Mouse (Mus musculus) limb, embryonic 10.5 days (tissue): Measurements from ENCODE around the gene Syngap1. TPM values are rescaled to one million over a fixed set of nuclear protein-coding genes. Genes with fewer than 3 reads are reported as not detected.

Experiments used
- DNase-seq: peaks from one replicate; pipeline ENCODE4 v3.0.0-alpha.2; 2017; ENCODE audit warnings: low spot score
- H3K27ac ChIP-seq: fragments of 300-500 bp; sonication (generic); 2 replicates; pipeline ENCODE4 v1.5.1; 2016; ENCODE audit warnings: mild to moderate bottlenecking
- H3K27me3 ChIP-seq: fragments of 300-500 bp; sonication (generic); 2 replicates; pipeline ENCODE4 v1.6.1; 2016; ENCODE audit warnings: low read depth, mild to moderate bottlenecking; ENCODE audit not compliant: poor library complexity, severe bottlenecking
- H3K36me3 ChIP-seq: fragments of 300-500 bp; sonication (generic); 2 replicates; pipeline ENCODE4 v1.6.1; 2016; ENCODE audit warnings: mild to moderate bottlenecking, moderate library complexity
- H3K4me1 ChIP-seq: fragments of 300-500 bp; sonication (generic); 2 replicates; pipeline ENCODE4 v1.6.1; 2016
- H3K4me3 ChIP-seq: fragments of 300-500 bp; sonication (generic); 2 replicates; pipeline ENCODE4 v1.5.1; 2016; ENCODE audit warnings: mild to moderate bottlenecking, moderate library complexity
- H3K9me3 ChIP-seq: fragments of 300-500 bp; sonication (generic); replicated peaks from 2 replicates; pipeline ENCODE4 v1.6.1; 2016; ENCODE audit warnings: mild to moderate bottlenecking
- WGBS: fragments of 180-500 bp; shearing (Covaris S2); methylation state at CpG from one replicate; pipeline ENCODE4 v1.1.7; 2016; 5-methylcytosine and 5-hydroxymethylcytosine counted together
- polyA plus RNA-seq: library from polyadenylated mRNA; unstranded; fragments of >200 nt; fragmentation: Nextera tagmentation; extraction: Ambion mirVana; gene quantifications from 2 replicates; pipeline ENCODE4 v1.2.1, GENCODE M21; 2016

The Syngap1 gene
- polyA plus RNA-seq, 1 experiment from 2014 or later: 2.8 TPM

DNA sequence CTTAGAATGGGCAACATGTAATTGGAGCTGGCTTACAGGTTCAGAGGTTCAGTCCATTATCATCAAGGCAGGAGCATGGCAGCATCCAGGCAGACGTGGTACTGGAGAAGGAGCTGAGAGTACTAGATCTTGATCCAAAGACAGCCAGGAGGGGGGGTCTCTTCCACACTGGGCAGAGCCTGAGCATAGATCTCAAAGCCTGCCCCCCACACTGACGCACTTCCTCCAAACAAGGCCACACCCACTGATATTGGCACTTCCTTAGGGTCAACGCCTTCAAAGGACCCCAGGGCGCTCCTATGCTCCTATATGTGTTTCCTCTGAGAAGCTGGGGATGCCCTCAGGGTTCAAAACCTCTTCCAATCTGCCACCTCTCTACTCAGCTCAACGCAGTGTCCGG lies 54.0 kb downstream of the Syngap1 start:
- H3K27ac ChIP-seq: no peak overlapping the region
- WGBS: 86% methylated on average over 6 of the region's 6 CpGs
- H3K36me3 ChIP-seq: no peaks in the 10 kb centered on the region
- no peak overlapping the region for H3K4me3 ChIP-seq
- no peaks in the 10 kb centered on the region for H3K27me3 ChIP-seq
- H3K4me1 ChIP-seq: peaks cover 10% of the 10 kb centered on the region
- no peak for DNase-seq
- no peaks in the 10 kb centered on the region for H3K9me3 ChIP-seq

GRCm38 (mm10) chr17:26995562-26995961 lies 54.5 kb downstream of the Syngap1 start:
- DNase-seq: no peak
- no peaks in the 10 kb centered on the region for H3K9me3 ChIP-seq
- H3K27ac ChIP-seq: no peak overlapping the region
- no peaks in the 10 kb centered on the region for H3K36me3 ChIP-seq
- WGBS: 80% methylated on average over 8 of the region's 8 CpGs
- H3K27me3 ChIP-seq: no peaks in the 10 kb centered on the region
- H3K4me1 ChIP-seq: peaks cover 10% of the 10 kb centered on the region
- H3K4me3 ChIP-seq: no peak overlapping the region

GRCm38 (mm10) chr17:26997661-26998060 lies 56.6 kb downstream of the Syngap1 start:
- WGBS: 84% methylated on average over 4 of the region's 4 CpGs
- DNase-seq: no peak
- H3K27ac ChIP-seq: no peak overlapping the region

DNA sequence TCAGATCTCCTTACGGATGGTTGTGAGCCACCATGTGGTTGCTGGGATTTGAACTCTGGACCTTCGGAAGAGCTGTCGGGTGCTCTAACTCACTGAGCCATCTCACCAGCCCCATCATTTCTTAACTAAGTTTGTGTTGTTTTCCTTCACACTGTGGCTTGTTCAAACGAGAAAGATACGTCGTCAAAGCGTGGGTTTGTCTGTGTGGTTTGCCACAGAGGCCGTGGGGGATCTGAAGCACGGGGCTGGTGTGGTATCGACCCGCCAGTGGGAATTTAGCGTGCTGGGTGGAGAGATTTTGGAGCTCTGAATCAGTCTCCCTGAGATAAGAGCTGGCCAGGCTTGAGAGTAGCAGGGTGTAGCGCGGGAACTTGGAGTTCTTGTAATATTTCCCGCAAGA lies 57.2 kb downstream of the Syngap1 start:
- 91% methylated on average over 15 of the region's 15 CpGs for WGBS
- Histone ChIP-seq H3K27me3 (no peaks in the 10 kb centered on the region), H3K4me1 (peaks cover 10% of the 10 kb centered on the region), H3K4me3 (no peak overlapping the region), H3K36me3 (no peaks in the 10 kb centered on the region), H3K9me3 (no peaks in the 10 kb centered on the region), H3K27ac (no peak overlapping the region)
- no peak for DNase-seq

More at GRCm38 (mm10) chr17:26997661-26998060, 56.6 kb downstream of the Syngap1 start:
- Histone ChIP-seq H3K9me3 (no peaks in the 10 kb centered on the region), H3K4me3 (no peak overlapping the region), H3K36me3 (no peaks in the 10 kb centered on the region), H3K4me1 (peaks cover 10% of the 10 kb centered on the region), H3K27me3 (no peaks in the 10 kb centered on the region)

DNA sequence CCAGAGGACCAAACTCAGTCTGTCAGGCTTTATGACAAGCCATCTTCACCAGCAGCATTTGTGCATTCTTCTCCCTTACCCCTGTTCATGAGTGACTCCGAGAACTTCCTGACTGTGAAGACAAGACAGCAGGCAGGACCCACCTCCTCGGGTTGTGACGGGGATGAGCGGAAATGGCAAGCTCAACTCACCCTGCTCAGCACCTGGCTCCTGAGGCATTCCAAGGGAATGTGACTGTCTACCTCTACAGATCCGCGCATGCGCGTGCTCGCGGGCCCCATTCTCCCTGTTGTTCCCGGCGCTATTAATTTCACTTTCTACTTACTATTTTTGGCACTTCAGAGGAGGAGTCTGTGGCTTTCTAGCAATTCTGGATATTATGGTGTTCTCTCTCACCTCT lies 58.9 kb downstream of the Syngap1 start:
- Histone ChIP-seq H3K36me3 (no peaks in the 10 kb centered on the region), H3K9me3 (no peaks in the 10 kb centered on the region), H3K4me3 (no peak overlapping the region), H3K27me3 (peaks cover 7% of the 10 kb centered on the region), H3K27ac (no peak overlapping the region), H3K4me1 (peaks cover 14% of the 10 kb centered on the region)
- 77% methylated on average over 12 of the region's 12 CpGs for WGBS
- DNase-seq: no peak

DNA sequence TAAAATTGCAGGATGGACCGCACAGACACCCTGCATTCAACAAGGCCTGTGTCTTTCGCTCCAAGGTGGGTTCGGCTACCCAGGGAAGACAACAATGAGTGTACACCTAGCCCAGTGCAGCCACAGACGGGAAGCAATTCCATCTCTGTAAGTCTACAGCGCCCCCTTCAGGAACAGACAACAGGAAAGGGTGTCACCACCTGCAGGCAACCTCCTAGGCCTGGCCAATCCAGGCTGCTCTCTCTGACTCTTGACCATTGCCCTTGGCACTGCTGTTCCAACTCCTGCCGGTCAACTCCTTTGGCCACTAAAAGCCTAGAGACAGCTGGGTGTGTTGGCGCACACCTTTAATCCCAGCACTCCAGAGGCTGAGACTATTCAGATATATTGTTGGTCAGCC lies 60.1 kb downstream of the Syngap1 start:
- peaks cover 13% of the 10 kb centered on the region for H3K27me3 ChIP-seq
- H3K4me1 ChIP-seq: peaks cover 14% of the 10 kb centered on the region
- H3K9me3 ChIP-seq: no peaks in the 10 kb centered on the region
- 76% methylated on average over 7 of the region's 7 CpGs for WGBS
- no peak overlapping the region for H3K4me3 ChIP-seq
- no peak overlapping the region for H3K27ac ChIP-seq
- no peaks in the 10 kb centered on the region for H3K36me3 ChIP-seq
- no peak for DNase-seq

GRCm38 (mm10) chr17:27001889-27002288 lies 60.8 kb downstream of the Syngap1 start:
- WGBS: 47% methylated on average over 6 of the region's 6 CpGs

GRCm38 (mm10) chr17:27004431-27004830 lies 63.4 kb downstream of the Syngap1 start:
- Histone ChIP-seq H3K27ac (no peak overlapping the region), H3K4me1 (peaks cover 10% of the 10 kb centered on the region), H3K4me3 (no peak overlapping the region), H3K27me3 (peaks cover 13% of the 10 kb centered on the region), H3K36me3 (no peaks in the 10 kb centered on the region), H3K9me3 (no peaks in the 10 kb centered on the region)
- 26% methylated on average over 9 of the region's 9 CpGs for WGBS
- peak; percentile 82 for DNase-seq

More at GRCm38 (mm10) chr17:27001889-27002288, 60.8 kb downstream of the Syngap1 start:
- Histone ChIP-seq H3K4me3 (no peak overlapping the region), H3K27me3 (peaks cover 13% of the 10 kb centered on the region), H3K4me1 (peaks cover 10% of the 10 kb centered on the region), H3K36me3 (no peaks in the 10 kb centered on the region), H3K27ac (no peak overlapping the region), H3K9me3 (no peaks in the 10 kb centered on the region)
- DNase-seq: peak; percentile 48

GRCm38 (mm10) chr17:27004903-27005485 lies 63.9 kb downstream of the Syngap1 start:
- H3K9me3 ChIP-seq: no peaks in the 10 kb centered on the region
- DNase-seq: peak; percentile 31
- H3K36me3 ChIP-seq: no peaks in the 10 kb centered on the region
- H3K4me1 ChIP-seq: peaks cover 14% of the 10 kb centered on the region
- H3K4me3 ChIP-seq: no peak overlapping the region
- H3K27ac ChIP-seq: no peak overlapping the region
- H3K27me3 ChIP-seq: peaks cover 13% of the 10 kb centered on the region
- 29% methylated on average over 19 of the region's 19 CpGs for WGBS

- Histone ChIP-seq H3K4me1 (peaks cover 15% of the 10 kb centered on the region), H3K27me3 (peaks cover 13% of the 10 kb centered on the region), H3K36me3 (no peaks in the 10 kb centered on the region), H3K9me3 (no peaks in the 10 kb centered on the region), H3K4me3 (no peak overlapping the region), H3K27ac (no peak overlapping the region)
- WGBS: 64% methylated on average over 11 of the region's 11 CpGs
- peak; percentile 27 for DNase-seq
These were observed 64.6 kb downstream of the Syngap1 start for GRCm38 (mm10) chr17:27005644-27006043.

DNA sequence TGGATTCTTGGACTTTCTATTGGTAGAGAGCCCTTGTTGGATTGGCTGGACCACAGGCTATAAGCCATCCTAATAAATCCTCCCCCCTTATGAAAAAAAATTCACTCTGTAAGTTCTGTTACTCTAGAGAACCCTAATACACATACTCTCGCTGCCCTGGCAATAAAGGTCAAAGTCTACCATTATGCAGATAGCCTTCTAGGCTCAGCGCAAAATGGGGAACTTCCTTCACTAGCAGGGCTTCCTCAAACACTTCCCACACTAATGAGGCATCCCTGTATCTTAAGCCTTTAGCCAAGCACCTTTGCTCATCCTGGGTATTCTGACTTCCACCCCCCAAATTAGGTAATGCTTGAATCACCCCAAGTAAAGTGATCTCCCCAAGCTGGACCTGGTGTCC lies 67.2 kb downstream of the Syngap1 start:
- Histone ChIP-seq H3K27me3 (peaks cover 13% of the 10 kb centered on the region), H3K9me3 (no peaks in the 10 kb centered on the region), H3K36me3 (no peaks in the 10 kb centered on the region), H3K27ac (no peak overlapping the region), H3K4me1 (peaks cover 29% of the 10 kb centered on the region), H3K4me3 (no peak overlapping the region)
- DNase-seq: no peak
- 82% methylated on average over 2 of the region's 2 CpGs for WGBS

GRCm38 (mm10) chr17:27011167-27011566 lies 70.1 kb downstream of the Syngap1 start:
- Histone ChIP-seq H3K36me3 (no peaks in the 10 kb centered on the region), H3K27ac (no peak overlapping the region), H3K4me3 (no peak overlapping the region), H3K9me3 (no peaks in the 10 kb centered on the region), H3K27me3 (no peaks in the 10 kb centered on the region), H3K4me1 (peaks cover 22% of the 10 kb centered on the region)
- 92% methylated on average over 10 of the region's 10 CpGs for WGBS
- DNase-seq: no peak

DNA sequence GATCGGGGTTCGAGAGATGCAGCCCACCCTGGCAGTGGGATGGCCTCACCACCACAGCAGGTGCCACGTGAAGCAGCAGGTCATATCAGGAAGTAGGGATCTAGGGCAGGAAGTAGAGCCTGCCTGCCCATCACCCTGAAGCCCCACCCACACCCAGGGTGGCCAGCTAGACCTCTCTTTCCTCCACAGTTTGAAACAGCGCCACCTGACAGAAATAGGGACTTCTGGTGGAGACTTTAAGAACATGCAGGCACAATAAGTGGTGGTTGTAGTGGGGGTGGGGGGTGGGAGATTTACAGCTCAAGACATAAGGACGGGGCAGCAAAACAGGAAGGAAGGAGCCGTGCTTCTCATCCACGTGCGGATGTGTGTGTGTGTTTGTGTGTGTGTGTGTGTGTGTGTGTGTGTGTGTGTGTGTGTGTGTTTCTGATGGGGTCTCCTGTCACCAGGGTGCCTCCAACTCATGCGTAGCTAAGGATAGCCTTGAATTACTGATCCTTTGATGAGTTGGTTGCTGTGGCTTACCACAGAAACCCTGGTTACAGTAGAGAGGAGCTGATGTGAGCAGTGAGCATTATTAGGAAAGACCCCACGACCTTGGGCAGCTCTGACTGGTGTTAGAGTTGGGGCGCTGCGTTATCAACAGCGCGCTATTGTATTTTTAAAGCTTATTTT lies 71.1 kb downstream of the Syngap1 start:
- Histone ChIP-seq H3K9me3 (no peaks in the 10 kb centered on the region), H3K4me1 (peaks cover 22% of the 10 kb centered on the region), H3K27me3 (no peaks in the 10 kb centered on the region), H3K4me3 (peak overlapping the region; percentile 3; the same call in 1 of the 2 replicates), H3K27ac (peak overlapping the region; percentile 46; the same call in 1 of the 2 replicates), H3K36me3 (no peaks in the 10 kb centered on the region)
- peak; percentile 30 for DNase-seq
- 60% methylated on average over 14 of the region's 14 CpGs for WGBS
